Mouse (Mus musculus) stomach, postnatal 0 days (tissue): ENCODE results near the gene Phka1. TPM values are rescaled to one million over a fixed set of nuclear protein-coding genes. Genes with fewer than 3 reads are reported as not detected.

Experiments used
- ATAC-seq: fragments of 200-750 bp; cut with Nextera tagmentation; 2 replicates; pipeline ENCODE4 v1.8.0; 2017; ENCODE audit not compliant: low FRiP score, low TSS enrichment
- DNase-seq: peaks from one replicate; pipeline ENCODE4 v3.0.0-alpha.2; 2016; ENCODE audit warnings: low spot score
- H3K27ac ChIP-seq: fragments of 300-500 bp; sonication (generic); replicated peaks from 2 replicates; pipeline ENCODE4 v1.5.1; 2014; ENCODE audit warnings: mild to moderate bottlenecking, control low read depth
- H3K27me3 ChIP-seq: fragments of 300-500 bp; sonication (generic); 2 replicates; pipeline ENCODE4 v1.6.1; 2014; ENCODE audit warnings: low read length; ENCODE audit not compliant: control insufficient read depth, insufficient read depth
- H3K36me3 ChIP-seq: fragments of 300-500 bp; sonication (generic); 2 replicates; pipeline ENCODE4 v1.6.1; 2014; ENCODE audit warnings: low read length, mixed read lengths; ENCODE audit not compliant: control insufficient read depth, insufficient read depth
- H3K4me1 ChIP-seq: fragments of 300-500 bp; sonication (generic); replicated peaks from 2 replicates; pipeline ENCODE4 v1.6.1; 2014; ENCODE audit warnings: antibody characterized with exemption; ENCODE audit not compliant: control insufficient read depth, insufficient read depth
- H3K4me2 ChIP-seq: fragments of 300-500 bp; sonication (generic); replicated peaks from 2 replicates; pipeline ENCODE4 v1.6.1; 2014; ENCODE audit warnings: low read depth, mild to moderate bottlenecking, control low read depth, moderate library complexity
- H3K4me3 ChIP-seq: fragments of 300-500 bp; sonication (generic); 2 replicates; pipeline ENCODE4 v1.5.1; 2014; ENCODE audit warnings: low read depth, low read length, control low read depth
- H3K9ac ChIP-seq: fragments of 300-500 bp; sonication (generic); 2 replicates; pipeline ENCODE4 v1.6.1; 2014; ENCODE audit warnings: mild to moderate bottlenecking, low read length, control low read depth, mixed read lengths
- H3K9me3 ChIP-seq: fragments of 300-500 bp; sonication (generic); 2 replicates; pipeline ENCODE4 v1.6.1; 2016; ENCODE audit warnings: low read length; ENCODE audit not compliant: control insufficient read depth
- CTCF ChIP-seq: IDR thresholded peaks from 2 replicates; pipeline ENCODE4 v1.5.1; 2016; ENCODE audit warnings: antibody characterized with exemption, low read depth, mild to moderate bottlenecking, moderate library complexity
- EP300 ChIP-seq: optimal IDR thresholded peaks from 2 replicates; pipeline ENCODE3; 2016; ENCODE audit warnings: antibody characterized with exemption
- WGBS: fragments of 180-500 bp; shearing (Covaris S2); extraction: QIAGEN DNeasy Blood & Tissue Kit; methylation state at CpG from one replicate; pipeline ENCODE4 v1.1.7; 2014; 5-methylcytosine and 5-hydroxymethylcytosine counted together
- polyA plus RNA-seq: library from polyadenylated mRNA; unstranded; fragments of >200 nt; fragmentation: Nextera tagmentation; extraction: Ambion mirVana; gene quantifications from 2 replicates; pipeline ENCODE4 v1.2.1, GENCODE M21; 2015

The Phka1 gene
- polyA plus RNA-seq, 1 experiment from 2014 or later, result 1.9 TPM

- Histone ChIP-seq H3K27ac (no peak overlapping the region), H3K4me2 (no peak overlapping the region), H3K9ac (no peak overlapping the region), H3K27me3 (no peaks in the 10 kb centered on the region), H3K4me1 (no peaks in the 10 kb centered on the region), H3K36me3 (no peaks in the 10 kb centered on the region; the same call in 1 of the 2 replicates), H3K4me3 (no peak overlapping the region), H3K9me3 (no peaks in the 10 kb centered on the region)
- ATAC-seq, result no peak
- WGBS, result 87% methylated on average over 7 of the region's 7 CpGs
- TF ChIP-seq EP300 (no peak), CTCF (no peak)
- no peak for DNase-seq
Observed at GRCm38 (mm10) chrX:102556906-102557305, 87.1 kb downstream of the Phka1 start.

GRCm38 (mm10) chrX:102509205-102509604 lies 134.8 kb downstream of the Phka1 start:
- H3K4me1 ChIP-seq, result no peaks in the 10 kb centered on the region
- no peaks in the 10 kb centered on the region for H3K36me3 ChIP-seq
- peak; percentile 26; the same call in 1 of the 2 replicates for ATAC-seq
- DNase-seq, result no peak
- no peak overlapping the region for H3K9ac ChIP-seq
- no peaks in the 10 kb centered on the region for H3K9me3 ChIP-seq
- no peak overlapping the region for H3K27ac ChIP-seq
- no peak overlapping the region for H3K4me2 ChIP-seq
- 44% methylated on average over 4 of the region's 4 CpGs for WGBS
- H3K27me3 ChIP-seq, result no peaks in the 10 kb centered on the region
- no peak for TF ChIP-seq EP300
- no peak for TF ChIP-seq CTCF
- no peak overlapping the region for H3K4me3 ChIP-seq

- peak within 1 kb of the TSS; percentile 51 for H3K4me3 ChIP-seq
- peak within 1 kb of the TSS; percentile 53 for H3K9ac ChIP-seq
- no peaks in the 10 kb centered on the region for H3K9me3 ChIP-seq
- WGBS, result 14% methylated on average over 27 of the region's 27 CpGs
- no peaks in the 10 kb centered on the region for H3K27me3 ChIP-seq
- no peaks in the 10 kb centered on the region for H3K4me1 ChIP-seq
- DNase-seq, result peak; percentile 48
- TF ChIP-seq EP300 (no peak), CTCF (no peak)
- no peaks in the 10 kb centered on the region for H3K36me3 ChIP-seq
- ATAC-seq, result peak; percentile 90
- H3K27ac ChIP-seq, result 0 out of 2 replicates have a peak within 1 kb of the TSS, but pooled peaks have one; percentile 24
- H3K4me2 ChIP-seq, result peak within 1 kb of the TSS; percentile 53
Observed at GRCm38 (mm10) chrX:102504644-102505481, 139.2 kb downstream of the Phka1 start, which contains the start of gene Hdac8. Hdac8 (minus strand) TSS chrX:102505359.

GRCm38 (mm10) chrX:102504179-102504578 lies 139.9 kb downstream of the Phka1 start:
- Histone ChIP-seq H3K4me2 (peak overlapping the region; percentile 53), H3K4me3 (peak overlapping the region; percentile 51), H3K9me3 (no peaks in the 10 kb centered on the region), H3K27ac (no peak overlapping the region), H3K27me3 (no peaks in the 10 kb centered on the region), H3K9ac (peak overlapping the region; percentile 53), H3K36me3 (no peaks in the 10 kb centered on the region), H3K4me1 (no peaks in the 10 kb centered on the region)
- 17% methylated on average over 10 of the region's 10 CpGs for WGBS
- TF ChIP-seq EP300 (no peak), CTCF (no peak)
- DNase-seq, result no peak
- ATAC-seq, result no peak

GRCm38 (mm10) chrX:102493992-102494730 lies 149.9 kb downstream of the Phka1 start:
- Histone ChIP-seq H3K4me3 (no peak overlapping the region), H3K4me1 (no peaks in the 10 kb centered on the region), H3K9ac (no peak overlapping the region), H3K27me3 (no peaks in the 10 kb centered on the region), H3K36me3 (no peaks in the 10 kb centered on the region), H3K9me3 (no peaks in the 10 kb centered on the region), H3K4me2 (no peak overlapping the region), H3K27ac (no peak overlapping the region)
- no peak for ATAC-seq
- DNase-seq, result peak; percentile 16
- no peak for TF ChIP-seq EP300
- TF ChIP-seq CTCF, result peak; percentile 76
- WGBS, result 60% methylated on average over 6 of the region's 6 CpGs
